Mouse (Mus musculus): ENCODE measurements around the gene Mettl26. TPM values are rescaled to one million over a fixed set of nuclear protein-coding genes. Genes with fewer than 3 reads are reported as not detected.
A peak's percentile ranks its signal among the peaks of the same experiment; 100 is the strongest.

Mettl26 gene
- polyA plus RNA-seq, 1 experiment from 2014 or later = 55.5 TPM

- H3K4me1 ChIP-seq = no peaks in the 10 kb centered on the region
- 87% methylated on average over 2 of the region's 2 CpGs for WGBS
- no peaks in the 10 kb centered on the region for H3K27me3 ChIP-seq
- no peak overlapping the region for H3K27ac ChIP-seq
- H3K36me3 ChIP-seq (replicated peaks) = 0 out of 2 replicates have a peak, but pooled peaks cover 3% of the 10 kb centered on the region
- H3K4me2 ChIP-seq = no peak overlapping the region
- no peak overlapping the region for H3K4me3 ChIP-seq (replicated peaks)
- ATAC-seq (ENCODE audit: low FRiP score) = no peak
- no peak overlapping the region for H3K9ac ChIP-seq
- no peaks in the 10 kb centered on the region for H3K9me3 ChIP-seq
Measured at GRCm38 (mm10) chr17:25907640-25908039, 32.8 kb downstream of the Mettl26 start.

- H3K9me3 ChIP-seq = no peaks in the 10 kb centered on the region
- H3K4me3 ChIP-seq (replicated peaks) = no peak overlapping the region
- H3K4me1 ChIP-seq = no peaks in the 10 kb centered on the region
- H3K27ac ChIP-seq = no peak overlapping the region
- no peak for ATAC-seq (ENCODE audit: low FRiP score)
- H3K9ac ChIP-seq = no peak overlapping the region
- H3K27me3 ChIP-seq = no peaks in the 10 kb centered on the region
- 90% methylated on average over 4 of the region's 4 CpGs for WGBS
- no peak overlapping the region for H3K4me2 ChIP-seq
- peaks cover 5% of the 10 kb centered on the region; the same call in 1 of the 2 replicates for H3K36me3 ChIP-seq (replicated peaks)
Measured at GRCm38 (mm10) chr17:25911816-25912215, 36.9 kb downstream of the Mettl26 start.

GRCm38 (mm10) chr17:25913186-25913876 is 38.5 kb downstream of the Mettl26 start:
- Histone ChIP-seq H3K4me2 (no peak overlapping the region), H3K27me3 (no peaks in the 10 kb centered on the region), H3K4me1 (peaks cover 9% of the 10 kb centered on the region), H3K9ac (no peak overlapping the region), H3K4me3 (replicated peaks) (no peak overlapping the region), H3K9me3 (no peaks in the 10 kb centered on the region), H3K36me3 (replicated peaks) (peaks cover 7% of the 10 kb centered on the region; the same call in 1 of the 2 replicates), H3K27ac (no peak overlapping the region)
- 89% methylated on average over 14 of the region's 14 CpGs for WGBS
- no peak for ATAC-seq (ENCODE audit: low FRiP score)

- Histone ChIP-seq H3K36me3 (replicated peaks) (peaks cover 7% of the 10 kb centered on the region; the same call in 1 of the 2 replicates), H3K4me2 (no peak overlapping the region), H3K4me1 (peaks cover 14% of the 10 kb centered on the region), H3K27ac (no peak overlapping the region), H3K27me3 (no peaks in the 10 kb centered on the region), H3K4me3 (replicated peaks) (no peak overlapping the region), H3K9ac (no peak overlapping the region), H3K9me3 (no peaks in the 10 kb centered on the region)
- 91% methylated on average over 1 of the region's 1 CpGs for WGBS
- ATAC-seq (ENCODE audit: low FRiP score) = no peak
Measured at GRCm38 (mm10) chr17:25913877-25914275, 39.0 kb downstream of the Mettl26 start.

GRCm38 (mm10) chr17:25914295-25914694 is 39.4 kb downstream of the Mettl26 start:
- Histone ChIP-seq H3K27me3 (no peaks in the 10 kb centered on the region), H3K36me3 (replicated peaks) (peaks cover 7% of the 10 kb centered on the region; the same call in 1 of the 2 replicates), H3K4me3 (replicated peaks) (no peak overlapping the region), H3K9me3 (no peaks in the 10 kb centered on the region), H3K4me1 (peaks cover 16% of the 10 kb centered on the region), H3K27ac (no peak overlapping the region), H3K9ac (no peak overlapping the region), H3K4me2 (no peak overlapping the region)
- 88% methylated on average over 4 of the region's 4 CpGs for WGBS
- no peak for ATAC-seq (ENCODE audit: low FRiP score)

- Histone ChIP-seq H3K9ac (no peak overlapping the region), H3K36me3 (replicated peaks) (peaks cover 7% of the 10 kb centered on the region; the same call in 1 of the 2 replicates), H3K4me1 (peaks cover 22% of the 10 kb centered on the region), H3K4me2 (no peak overlapping the region), H3K27me3 (no peaks in the 10 kb centered on the region), H3K4me3 (replicated peaks) (no peak overlapping the region), H3K9me3 (no peaks in the 10 kb centered on the region), H3K27ac (no peak overlapping the region)
- WGBS = 87% methylated on average over 8 of the region's 8 CpGs
- ATAC-seq (ENCODE audit: low FRiP score) = no peak
Measured at GRCm38 (mm10) chr17:25916931-25917647, 42.2 kb downstream of the Mettl26 start.

- ATAC-seq (ENCODE audit: low FRiP score) = no peak
Measured at GRCm38 (mm10) chr17:25918037-25918750, 43.3 kb downstream of the Mettl26 start.

GRCm38 (mm10) chr17:25919144-25919785 is 44.4 kb downstream of the Mettl26 start, which contains the start of gene Rab40c:
Gene Rab40c, minus strand, starts transcription at chr17:25919727.
- H3K4me1 ChIP-seq = peaks cover 22% of the 10 kb centered on the region
- peak within 1 kb of the TSS; percentile 98 for H3K4me3 ChIP-seq (replicated peaks)
- 0% methylated on average over 57 of the region's 78 CpGs for WGBS
- peaks cover 7% of the 10 kb centered on the region; the same call in 1 of the 2 replicates for H3K36me3 ChIP-seq (replicated peaks)
- H3K27ac ChIP-seq = peak within 1 kb of the TSS; percentile 94
- peak within 1 kb of the TSS; percentile 74 for H3K4me2 ChIP-seq
- no peaks in the 10 kb centered on the region for H3K9me3 ChIP-seq
- ATAC-seq (ENCODE audit: low FRiP score) = peak; percentile 15
- peak within 1 kb of the TSS; percentile 88 for H3K9ac ChIP-seq
- H3K27me3 ChIP-seq = no peaks in the 10 kb centered on the region

More at GRCm38 (mm10) chr17:25918037-25918750, 43.3 kb downstream of the Mettl26 start:
- Histone ChIP-seq H3K9me3 (no peaks in the 10 kb centered on the region), H3K4me1 (peaks cover 22% of the 10 kb centered on the region), H3K4me3 (replicated peaks) (peak overlapping the region; percentile 98), H3K36me3 (replicated peaks) (peaks cover 7% of the 10 kb centered on the region; the same call in 1 of the 2 replicates), H3K27ac (no peak overlapping the region), H3K27me3 (no peaks in the 10 kb centered on the region), H3K9ac (peak overlapping the region; percentile 88), H3K4me2 (peak overlapping the region; percentile 74)
- WGBS = 94% methylated on average over 9 of the region's 9 CpGs

GRCm38 (mm10) chr17:25919786-25920642 is 45.1 kb downstream of the Mettl26 start:
- peak overlapping the region; percentile 98 for H3K4me3 ChIP-seq (replicated peaks)
- H3K27me3 ChIP-seq = no peaks in the 10 kb centered on the region
- H3K9ac ChIP-seq = peak overlapping the region; percentile 66
- peak overlapping the region; percentile 74 for H3K4me2 ChIP-seq
- WGBS = under 1% methylated on average over 40 of the region's 40 CpGs
- peaks cover 7% of the 10 kb centered on the region; the same call in 1 of the 2 replicates for H3K36me3 ChIP-seq (replicated peaks)
- peaks cover 22% of the 10 kb centered on the region for H3K4me1 ChIP-seq
- peak overlapping the region; percentile 94 for H3K27ac ChIP-seq
- no peaks in the 10 kb centered on the region for H3K9me3 ChIP-seq
- peak; percentile 97 for ATAC-seq (ENCODE audit: low FRiP score)

- no peaks in the 10 kb centered on the region for H3K9me3 ChIP-seq
- WGBS = 79% methylated on average over 5 of the region's 5 CpGs
- peaks cover 19% of the 10 kb centered on the region for H3K36me3 ChIP-seq (replicated peaks)
- no peak overlapping the region for H3K27ac ChIP-seq
- no peak for ATAC-seq (ENCODE audit: low FRiP score)
- no peaks in the 10 kb centered on the region for H3K27me3 ChIP-seq
- H3K9ac ChIP-seq = no peak overlapping the region
- no peak overlapping the region for H3K4me2 ChIP-seq
- peaks cover 22% of the 10 kb centered on the region for H3K4me1 ChIP-seq
- H3K4me3 ChIP-seq (replicated peaks) = no peak overlapping the region
Measured at GRCm38 (mm10) chr17:25922120-25922519, 47.2 kb downstream of the Mettl26 start.

- ATAC-seq (ENCODE audit: low FRiP score) = no peak
- Histone ChIP-seq H3K9me3 (no peaks in the 10 kb centered on the region), H3K4me2 (no peak overlapping the region), H3K27ac (no peak overlapping the region), H3K9ac (no peak overlapping the region), H3K4me1 (peaks cover 6% of the 10 kb centered on the region), H3K36me3 (replicated peaks) (peaks cover 41% of the 10 kb centered on the region), H3K27me3 (no peaks in the 10 kb centered on the region), H3K4me3 (replicated peaks) (no peak overlapping the region)
- 58% methylated on average over 2 of the region's 2 CpGs for WGBS
Measured at GRCm38 (mm10) chr17:25925348-25925747, 50.5 kb downstream of the Mettl26 start.
